Mouse (Mus musculus) T-helper 2 cell (primary cell): ENCODE measurements around the gene Tacc2.

Experiments
- in situ Hi-C: fragments of 300-600 bp; cut with MboI, MseI; formaldehyde crosslinking; loops from one replicate; pipeline ENCODE4 v1.15.1; 2025; ENCODE audit warnings: high pct_unique_total_duplicates

The Tacc2 gene

GRCm38 (mm10) chr7:130716989-130717388, 139.8 kb downstream of the Tacc2 start:
- in situ Hi-C loops: loop anchor here (10.0 kb wide), 1 partner anchor 1848 kb away; no protein-coding TSS in a partner anchor

GRCm38 (mm10) chr7:130719931-130720598, 142.8 kb downstream of the Tacc2 start:
- in situ Hi-C loops: loop anchor here (10.0 kb wide), 1 partner anchor 1845 kb away; no protein-coding TSS in a partner anchor

GRCm38 (mm10) chr7:130720646-130721335, 143.6 kb downstream of the Tacc2 start:
- in situ Hi-C loops: no loop called here

- in situ Hi-C loops: no loop called here
Measured at GRCm38 (mm10) chr7:130726185-130726584, 148.9 kb downstream of the Tacc2 start.

GRCm38 (mm10) chr7:130726724-130727422, 149.6 kb downstream of the Tacc2 start:
- in situ Hi-C loops: no loop called here

- in situ Hi-C loops: no loop called here
Measured at GRCm38 (mm10) chr7:130727560-130727959, 150.3 kb downstream of the Tacc2 start.

- in situ Hi-C loops: no loop called here
Measured at GRCm38 (mm10) chr7:130731792-130732191, 154.6 kb downstream of the Tacc2 start.

GRCm38 (mm10) chr7:130732908-130733307, 155.7 kb downstream of the Tacc2 start:
- in situ Hi-C loops: no loop called here

- in situ Hi-C loops: no loop called here
Measured at GRCm38 (mm10) chr7:130733423-130733822, 156.2 kb downstream of the Tacc2 start.

GRCm38 (mm10) chr7:130734195-130734787, 157.1 kb downstream of the Tacc2 start:
- in situ Hi-C loops: no loop called here

GRCm38 (mm10) chr7:130741099-130741498, 163.9 kb downstream of the Tacc2 start:
- in situ Hi-C loops: no loop called here

GRCm38 (mm10) chr7:130743239-130744025, 166.2 kb downstream of the Tacc2 start:
- in situ Hi-C loops: no loop called here

- in situ Hi-C loops: no loop called here
Measured at GRCm38 (mm10) chr7:130749165-130749564, 171.9 kb downstream of the Tacc2 start.

GRCm38 (mm10) chr7:130750752-130751490, 173.7 kb downstream of the Tacc2 start:
- in situ Hi-C loops: no loop called here

GRCm38 (mm10) chr7:130751678-130752077, 174.4 kb downstream of the Tacc2 start:
- in situ Hi-C loops: no loop called here

GRCm38 (mm10) chr7:130754790-130755189, 177.6 kb downstream of the Tacc2 start:
- in situ Hi-C loops: no loop called here

- in situ Hi-C loops: no loop called here
Measured at GRCm38 (mm10) chr7:130756343-130756835, 179.2 kb downstream of the Tacc2 start.

GRCm38 (mm10) chr7:130757326-130757865, 180.2 kb downstream of the Tacc2 start:
- in situ Hi-C loops: no loop called here

GRCm38 (mm10) chr7:130762071-130762897, 185.0 kb downstream of the Tacc2 start:
- in situ Hi-C loops: no loop called here
